Mouse (Mus musculus) spleen, embryonic (tissue): Measurements from ENCODE around the gene Ccn2.

Source experiments
- CTCF ChIA-PET: fragments of 350-600 bp; sonication (Branson Sonifier 250); formaldehyde crosslinking; loops from one replicate; lab custom pipeline; 2022; lab: Charles Lee

The Ccn2 gene

DNA sequence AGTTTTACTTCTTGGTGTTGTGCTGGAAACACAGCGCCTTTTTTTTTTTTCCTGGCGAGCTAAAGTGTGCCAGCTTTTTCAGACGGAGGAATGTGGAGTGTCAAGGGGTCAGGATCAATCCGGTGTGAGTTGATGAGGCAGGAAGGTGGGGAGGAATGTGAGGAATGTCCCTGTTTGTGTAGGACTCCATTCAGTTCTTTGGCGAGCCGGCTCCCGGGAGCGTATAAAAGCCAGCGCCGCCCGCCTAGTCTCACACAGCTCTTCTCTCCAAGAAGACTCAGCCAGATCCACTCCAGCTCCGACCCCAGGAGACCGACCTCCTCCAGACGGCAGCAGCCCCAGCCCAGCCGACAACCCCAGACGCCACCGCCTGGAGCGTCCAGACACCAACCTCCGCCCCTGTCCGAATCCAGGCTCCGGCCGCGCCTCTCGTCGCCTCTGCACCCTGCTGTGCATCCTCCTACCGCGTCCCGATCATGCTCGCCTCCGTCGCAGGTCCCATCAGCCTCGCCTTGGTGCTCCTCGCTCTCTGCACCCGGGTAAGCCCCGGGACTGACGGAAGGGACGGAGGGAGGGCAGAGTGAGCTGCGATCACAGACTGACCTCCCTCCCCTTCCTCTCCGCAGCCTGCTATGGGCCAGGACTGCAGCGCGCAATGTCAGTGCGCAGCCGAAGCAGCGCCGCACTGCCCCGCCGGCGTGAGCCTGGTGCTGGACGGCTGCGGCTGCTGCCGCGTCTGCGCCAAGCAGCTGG, at the start of gene Ccn2:
Ccn2 (plus strand) TSS at position 193 of the 753 bp plus-strand sequence.
- CTCF ChIA-PET: no interaction called here

DNA sequence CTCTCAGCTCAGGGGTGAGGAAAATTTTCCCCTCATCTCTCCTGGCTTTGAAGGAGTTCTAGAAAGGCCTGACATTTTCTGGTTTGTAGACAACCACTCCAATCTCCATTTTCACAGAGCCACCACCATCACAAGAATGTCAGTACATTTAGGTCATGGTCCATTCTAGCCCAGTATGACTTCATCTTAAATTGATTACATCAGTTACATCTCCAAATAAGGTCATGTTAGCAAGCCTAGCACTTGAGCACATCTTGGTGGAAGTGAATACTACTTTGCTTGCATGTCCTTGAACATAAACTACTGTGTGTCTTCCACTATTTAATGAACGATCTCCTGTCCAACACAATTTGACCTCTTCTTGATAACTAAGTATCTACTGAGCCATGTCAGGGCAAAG, 42.4 kb upstream of the Ccn2 start:
- CTCF ChIA-PET: no interaction called here

DNA sequence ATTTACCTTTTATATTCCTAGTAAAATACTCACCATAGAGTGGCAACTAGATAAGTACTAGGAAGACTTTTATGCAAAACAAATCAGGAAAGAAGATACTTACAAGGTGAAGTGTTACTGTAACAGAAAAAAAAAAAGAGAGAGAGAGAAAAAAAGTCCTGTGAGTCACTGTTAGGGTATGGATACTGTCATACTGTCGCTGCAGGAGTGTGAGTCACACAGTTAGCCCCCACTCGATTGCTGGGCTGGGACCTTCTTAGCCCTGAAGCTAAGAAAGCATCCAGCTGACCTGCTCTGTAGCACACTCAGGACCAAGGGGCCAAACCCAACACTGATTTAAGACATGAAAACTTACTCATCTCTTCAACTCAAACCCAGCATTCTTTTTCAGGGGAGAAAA, 41.2 kb upstream of the Ccn2 start:
- CTCF ChIA-PET: no interaction called here

DNA sequence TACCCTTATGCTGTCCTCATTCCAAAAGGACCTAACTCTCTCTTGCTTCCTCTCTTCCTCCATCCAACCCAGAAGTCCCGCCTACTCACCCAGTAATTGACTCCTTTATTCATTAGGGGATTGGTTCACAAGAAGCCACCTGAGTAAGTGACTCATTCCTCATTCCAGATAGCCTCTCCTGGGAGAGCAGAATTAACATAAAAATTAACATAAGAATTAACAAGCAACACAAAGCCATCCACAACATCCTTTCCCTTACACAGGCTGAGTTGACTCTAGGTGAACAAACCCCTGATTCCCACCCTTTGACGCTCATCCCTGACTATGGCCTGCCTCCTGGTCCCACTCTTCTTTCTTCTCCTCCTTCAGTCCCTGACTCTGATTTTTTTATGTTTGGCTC, 36.9 kb upstream of the Ccn2 start:
- CTCF ChIA-PET: no interaction called here

DNA sequence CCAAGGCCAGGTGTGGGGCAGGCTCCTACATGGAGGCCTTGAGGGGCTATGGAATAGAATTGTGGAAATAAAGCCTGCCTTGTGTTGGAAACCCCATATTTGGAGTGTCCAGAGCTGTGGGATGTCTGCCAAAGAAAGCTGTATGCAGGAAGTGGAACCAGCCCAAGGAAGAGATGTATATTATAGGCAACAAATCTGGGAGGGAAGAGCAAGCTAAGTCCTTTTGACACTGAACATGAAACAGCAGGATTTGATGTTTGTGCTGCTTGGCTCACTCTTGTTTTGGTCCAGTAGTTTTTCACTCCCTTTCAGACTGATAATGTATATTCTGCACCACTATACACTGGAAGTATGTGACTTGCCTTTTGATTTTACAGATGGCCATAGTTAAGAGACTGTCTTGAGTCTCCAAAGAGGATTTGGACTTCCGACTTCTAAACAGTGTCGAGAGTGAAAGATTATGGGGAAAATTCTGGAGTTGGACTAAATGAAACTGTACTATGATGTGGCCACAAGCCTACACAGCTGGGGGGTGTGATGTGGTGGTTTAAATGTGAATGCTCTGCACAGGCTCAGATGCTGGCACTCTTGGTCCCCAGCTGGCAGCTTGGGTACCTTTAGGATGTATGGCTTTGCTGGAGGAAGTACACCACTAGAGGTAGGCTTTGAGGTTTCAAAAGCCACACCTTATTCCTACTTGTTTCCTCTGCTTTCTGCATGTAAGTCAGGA, 25.4 kb upstream of the Ccn2 start:
- CTCF ChIA-PET: no interaction called here

DNA sequence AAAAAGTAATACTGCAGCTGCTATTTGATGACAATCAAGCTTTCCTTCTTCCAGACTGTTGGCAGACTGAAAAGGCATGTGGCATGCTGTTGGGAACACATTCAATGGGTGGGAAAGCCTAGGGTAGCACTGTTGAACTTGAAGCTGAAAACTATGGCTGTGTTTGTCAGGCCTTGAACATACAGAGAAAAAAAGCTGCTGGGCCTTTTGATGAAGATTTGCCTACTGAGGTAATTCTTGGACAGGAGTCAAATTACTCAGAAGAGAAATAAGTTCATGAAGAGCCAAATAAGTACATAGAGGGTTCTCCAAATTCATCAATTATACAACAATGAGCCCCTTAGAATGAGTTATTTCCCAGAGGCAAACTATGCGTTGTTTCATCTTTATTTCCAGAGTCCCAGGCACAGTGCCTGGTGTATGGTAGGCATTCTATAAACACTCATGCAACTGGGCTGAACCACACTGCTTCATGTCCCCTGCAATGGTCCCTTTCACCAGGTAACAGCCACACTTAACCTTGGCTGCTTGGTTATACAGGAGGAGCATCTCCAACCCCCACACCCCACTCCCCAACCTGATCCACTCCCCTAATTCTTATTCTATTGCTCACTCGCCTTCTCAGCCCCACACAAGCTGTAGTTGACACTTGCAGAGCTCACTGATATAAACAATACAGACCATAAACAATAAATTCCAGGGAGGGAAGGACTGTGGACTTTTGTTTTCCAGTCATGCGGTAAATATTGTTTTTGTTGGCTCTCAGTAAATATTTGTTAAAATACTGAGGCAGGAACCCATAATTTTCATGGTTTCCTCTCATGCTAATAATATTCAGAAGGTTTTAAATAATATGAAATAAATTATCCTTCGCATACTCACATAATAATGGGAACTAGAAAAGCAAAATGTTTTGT, 22.9 kb upstream of the Ccn2 start:
- CTCF ChIA-PET: no interaction called here

DNA sequence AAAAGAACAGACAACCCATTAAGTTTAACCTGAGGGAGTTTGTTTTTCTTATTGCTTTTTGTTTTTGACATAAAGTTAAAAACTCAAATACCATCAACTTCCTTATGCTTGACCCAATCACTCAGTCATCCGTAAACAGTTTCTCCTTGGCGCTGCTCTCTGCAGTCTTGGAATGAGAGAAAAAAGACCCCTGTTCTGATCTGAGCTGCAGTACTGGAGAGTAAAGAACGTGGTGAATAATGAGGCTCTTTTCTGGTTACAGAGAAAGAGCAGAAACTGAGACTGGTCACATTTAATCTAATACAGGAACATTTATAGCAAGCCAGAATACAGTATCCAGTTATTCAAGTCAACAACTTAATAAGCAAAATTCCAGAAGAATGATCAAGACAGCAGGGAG, 21.8 kb upstream of the Ccn2 start:
- CTCF ChIA-PET: no interaction called here

DNA sequence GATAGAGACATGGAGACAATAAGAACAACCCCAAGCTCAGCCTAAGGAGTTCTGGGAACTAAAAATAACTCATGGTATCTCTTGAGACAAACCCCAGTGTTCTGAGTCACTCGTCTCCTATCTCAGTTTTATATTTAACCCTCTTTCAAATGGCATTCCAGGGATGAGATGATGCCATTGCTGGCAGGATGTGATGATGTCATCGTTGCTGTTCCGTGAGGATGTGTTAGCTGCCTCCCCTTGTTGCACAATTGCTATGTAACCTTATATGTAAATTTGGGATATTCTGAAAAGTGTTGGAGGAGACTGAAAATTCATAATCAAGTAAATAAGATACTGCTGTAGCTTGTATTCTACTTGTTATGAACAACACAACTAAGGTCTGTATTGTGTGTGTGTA, 14.2 kb upstream of the Ccn2 start:
- CTCF ChIA-PET: no interaction called here

DNA sequence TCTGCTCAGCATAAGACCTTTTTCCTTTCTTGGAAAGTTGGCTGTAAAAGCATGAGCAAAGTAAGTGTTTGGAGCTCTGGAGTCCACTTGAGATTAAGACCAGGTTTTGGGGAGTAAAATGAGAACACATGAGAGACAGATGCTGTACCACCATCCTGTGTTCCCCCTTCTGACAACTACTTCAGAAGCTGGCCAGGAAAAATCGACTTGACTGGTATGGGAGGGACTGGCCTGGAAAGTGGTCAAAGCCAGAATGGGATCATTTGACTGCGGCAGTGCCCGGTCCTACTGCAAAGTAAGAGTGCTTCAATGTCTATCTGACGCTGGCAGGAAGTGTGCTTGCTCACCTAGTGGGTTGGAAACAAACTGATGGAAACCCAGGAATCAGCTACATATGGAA, 6.4 kb upstream of the Ccn2 start:
- CTCF ChIA-PET: interaction anchor here (0.7 kb wide), 1 partner anchor 58 kb away, joined by 7 read pairs; no protein-coding TSS in a partner anchor

DNA sequence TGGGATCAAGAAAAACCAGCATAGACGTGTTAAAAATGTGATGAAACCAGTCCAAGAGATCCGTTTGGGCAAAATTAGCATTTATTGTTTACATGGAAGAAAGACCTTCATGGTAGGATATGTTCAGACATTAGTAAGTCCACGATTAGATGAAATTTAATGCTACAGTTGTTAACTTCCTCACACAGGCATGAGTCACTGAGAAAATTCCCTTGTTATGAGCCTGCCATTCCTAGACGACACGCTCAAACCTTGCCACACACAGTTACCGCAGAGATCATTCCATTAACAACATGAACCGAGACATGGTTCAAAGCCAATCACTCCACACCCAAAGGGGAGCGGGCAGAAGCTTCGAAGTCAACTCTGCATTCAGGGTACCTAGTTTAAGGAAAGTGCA, 6.0 kb upstream of the Ccn2 start:
- CTCF ChIA-PET: interaction anchor here (0.7 kb wide), 1 partner anchor 58 kb away, joined by 7 read pairs; no protein-coding TSS in a partner anchor

DNA sequence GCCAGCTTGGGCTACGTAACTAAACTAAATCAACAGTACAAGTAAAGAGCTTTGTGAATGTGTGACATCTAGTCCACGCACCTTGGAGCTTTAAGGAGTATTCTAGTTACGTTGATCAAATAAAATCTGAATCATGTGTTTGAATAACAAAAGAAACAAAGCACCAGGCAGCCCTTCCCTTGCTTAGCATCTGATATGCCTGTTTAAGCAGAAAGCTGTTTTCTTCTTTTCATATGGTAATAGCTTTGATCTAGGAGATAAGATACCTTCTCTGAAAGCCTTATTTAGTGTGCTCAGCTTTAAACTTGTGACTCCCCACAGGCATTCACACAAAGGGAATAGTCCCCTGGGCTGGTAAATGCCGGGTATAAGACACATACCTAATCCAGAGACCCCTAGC, 4.7 kb upstream of the Ccn2 start:
- CTCF ChIA-PET: no interaction called here

DNA sequence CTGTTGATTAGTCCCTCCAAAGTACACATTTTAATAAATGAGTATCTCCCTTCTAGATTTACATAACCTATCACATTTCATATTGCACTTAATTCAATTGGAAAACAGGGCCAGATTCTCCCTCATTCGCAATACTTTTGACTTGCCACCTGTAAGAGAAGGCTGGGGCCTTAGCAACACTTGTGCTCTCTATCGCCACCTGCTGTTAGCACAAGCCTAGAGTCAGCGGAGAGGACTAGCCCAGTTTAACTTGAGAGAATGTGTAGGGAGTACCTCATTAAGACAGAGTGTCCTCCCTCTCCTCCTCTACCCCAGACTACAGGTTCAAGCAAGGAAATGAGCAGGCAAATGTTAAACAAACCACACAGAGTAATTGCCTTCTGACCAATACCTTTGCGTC, 4.1 kb upstream of the Ccn2 start:
- CTCF ChIA-PET: no interaction called here

DNA sequence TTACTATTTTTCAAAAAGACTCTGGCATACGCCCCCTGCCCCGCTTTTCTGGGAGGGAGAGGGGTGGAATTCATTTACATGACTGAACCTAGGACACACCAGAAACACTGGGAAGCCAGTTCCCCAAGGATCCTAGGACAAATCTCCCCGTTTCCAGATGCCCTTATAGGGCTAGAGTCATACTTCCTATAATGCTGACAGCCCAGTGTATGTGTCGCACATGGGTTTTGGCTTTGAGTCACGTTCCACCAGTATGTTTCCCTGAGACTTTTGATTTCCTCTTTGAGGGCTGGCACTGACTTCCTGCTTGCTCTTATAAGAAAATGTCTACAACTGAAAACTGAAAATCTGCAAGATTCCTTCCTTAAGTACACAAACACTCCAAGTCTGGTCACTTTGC, 3.5 kb upstream of the Ccn2 start:
- CTCF ChIA-PET: no interaction called here

DNA sequence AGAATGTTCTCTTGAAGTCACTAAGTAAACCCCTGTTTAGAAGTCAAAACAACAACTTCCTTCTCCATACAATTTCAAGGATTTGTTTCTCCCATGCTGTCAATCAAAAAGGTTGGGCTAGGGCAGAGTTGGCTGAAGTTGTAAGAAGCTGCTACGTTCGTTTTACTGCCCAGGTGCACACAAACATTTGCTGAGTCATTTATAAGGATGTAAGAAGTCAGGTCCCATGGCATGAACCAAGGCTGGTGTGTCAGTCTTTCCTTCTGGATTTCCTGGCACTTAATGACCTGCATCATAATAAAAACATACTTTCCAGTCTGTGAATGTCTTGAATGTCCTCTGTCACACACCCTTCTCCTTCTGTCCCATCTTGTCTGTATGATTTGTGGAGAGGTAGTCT, 2.9 kb upstream of the Ccn2 start:
- CTCF ChIA-PET: no interaction called here

DNA sequence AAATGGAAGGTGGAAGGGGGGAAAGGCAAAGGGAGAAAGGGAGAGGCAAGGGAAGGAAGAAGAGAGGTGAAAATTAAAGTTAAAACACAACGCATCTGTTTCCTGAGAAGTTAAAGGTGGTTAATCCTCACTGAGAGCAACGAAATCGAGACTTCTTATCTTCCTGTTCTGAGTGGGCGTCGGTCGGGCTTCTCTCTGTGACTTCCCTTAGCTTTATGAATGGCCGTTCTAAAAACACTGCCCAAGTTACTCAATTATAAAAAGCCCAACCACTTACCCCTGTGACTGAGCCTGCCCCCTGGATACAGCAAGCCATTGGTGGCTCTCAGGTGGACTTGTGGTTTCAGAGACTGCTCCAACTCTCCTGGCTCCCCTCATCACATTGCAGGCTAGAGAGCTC, 2.3 kb upstream of the Ccn2 start:
- CTCF ChIA-PET: no interaction called here

DNA sequence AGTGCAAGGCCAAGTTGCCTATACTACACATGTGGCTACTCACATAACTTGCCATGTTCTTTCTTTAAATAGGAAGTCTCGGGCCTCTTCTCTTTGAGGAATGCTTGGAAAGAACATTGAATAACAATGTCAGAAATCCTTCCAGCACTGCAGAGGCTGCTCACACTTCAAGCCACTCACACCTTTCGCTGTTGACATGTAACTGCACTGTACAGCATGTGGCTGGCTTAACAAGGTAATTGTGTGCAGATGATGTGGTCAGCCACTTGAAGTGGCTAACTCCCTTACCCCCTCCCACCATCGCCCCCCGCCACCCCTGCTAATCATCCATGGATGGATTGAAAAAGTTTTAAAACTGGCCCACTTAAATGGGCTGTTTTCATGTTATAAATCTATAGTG, 1.7 kb upstream of the Ccn2 start:
- CTCF ChIA-PET: no interaction called here

DNA sequence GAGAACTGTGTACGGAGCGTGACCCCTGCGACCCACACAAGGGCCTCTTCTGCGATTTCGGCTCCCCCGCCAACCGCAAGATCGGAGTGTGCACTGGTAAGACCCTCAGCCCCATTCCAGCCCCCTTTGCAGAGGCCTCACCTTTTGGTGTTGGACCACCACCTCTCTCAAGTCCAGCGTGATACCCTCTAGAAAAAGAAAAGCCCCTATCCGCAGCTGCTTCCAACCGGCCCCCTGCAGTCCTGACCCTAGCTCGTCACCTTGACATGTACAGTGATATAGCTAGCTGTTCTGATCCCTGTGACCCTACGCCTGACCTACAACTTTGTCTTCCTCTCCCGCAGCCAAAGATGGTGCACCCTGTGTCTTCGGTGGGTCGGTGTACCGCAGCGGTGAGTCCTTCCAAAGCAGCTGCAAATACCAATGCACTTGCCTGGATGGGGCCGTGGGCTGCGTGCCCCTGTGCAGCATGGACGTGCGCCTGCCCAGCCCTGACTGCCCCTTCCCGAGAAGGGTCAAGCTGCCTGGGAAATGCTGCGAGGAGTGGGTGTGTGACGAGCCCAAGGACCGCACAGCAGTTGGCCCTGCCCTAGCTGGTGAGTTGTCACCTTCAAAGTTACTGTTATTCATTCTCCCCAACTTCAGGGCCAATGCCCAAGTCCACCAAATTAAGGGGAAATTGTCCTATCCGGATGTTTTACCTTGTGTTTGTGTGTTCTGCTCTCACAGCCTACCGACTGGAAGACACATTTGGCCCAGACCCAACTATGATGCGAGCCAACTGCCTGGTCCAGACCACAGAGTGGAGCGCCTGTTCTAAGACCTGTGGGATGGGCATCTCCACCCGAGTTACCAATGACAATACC, 994 bp downstream of the Ccn2 start:
- CTCF ChIA-PET: no interaction called here

DNA sequence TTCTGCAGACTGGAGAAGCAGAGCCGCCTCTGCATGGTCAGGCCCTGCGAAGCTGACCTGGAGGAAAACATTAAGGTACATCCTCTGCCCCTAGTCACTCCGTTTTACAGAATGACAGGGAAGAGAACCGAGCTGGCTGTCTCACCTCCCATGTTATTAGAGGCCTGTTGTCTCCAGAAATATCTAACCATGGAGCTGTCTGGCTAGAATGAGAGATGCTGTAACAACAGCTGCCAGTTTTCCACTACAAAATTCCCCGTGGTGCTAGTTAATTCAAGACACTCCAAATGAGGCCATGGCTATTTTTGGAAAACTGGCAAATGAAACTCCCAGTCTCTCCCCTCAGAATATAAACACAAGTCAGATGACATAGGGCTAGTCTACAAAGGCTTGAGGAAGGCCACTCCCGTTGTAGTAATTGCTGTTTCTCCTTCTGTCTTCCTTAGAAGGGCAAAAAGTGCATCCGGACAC, 1.7 kb downstream of the Ccn2 start:
- CTCF ChIA-PET: no interaction called here

DNA sequence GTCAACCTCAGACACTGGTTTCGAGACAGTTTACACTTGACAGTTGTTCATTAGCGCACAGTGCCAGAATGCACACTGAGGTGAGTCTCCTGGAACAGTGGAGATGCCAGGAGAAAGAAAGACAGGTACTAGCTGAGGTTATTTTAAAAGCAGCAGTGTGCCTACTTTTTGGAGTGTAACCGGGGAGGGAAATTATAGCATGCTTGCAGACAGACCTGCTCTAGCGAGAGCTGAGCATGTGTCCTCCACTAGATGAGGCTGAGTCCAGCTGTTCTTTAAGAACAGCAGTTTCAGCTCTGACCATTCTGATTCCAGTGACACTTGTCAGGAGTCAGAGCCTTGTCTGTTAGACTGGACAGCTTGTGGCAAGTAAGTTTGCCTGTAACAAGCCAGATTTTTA, 2.5 kb downstream of the Ccn2 start:
- CTCF ChIA-PET: no interaction called here

DNA sequence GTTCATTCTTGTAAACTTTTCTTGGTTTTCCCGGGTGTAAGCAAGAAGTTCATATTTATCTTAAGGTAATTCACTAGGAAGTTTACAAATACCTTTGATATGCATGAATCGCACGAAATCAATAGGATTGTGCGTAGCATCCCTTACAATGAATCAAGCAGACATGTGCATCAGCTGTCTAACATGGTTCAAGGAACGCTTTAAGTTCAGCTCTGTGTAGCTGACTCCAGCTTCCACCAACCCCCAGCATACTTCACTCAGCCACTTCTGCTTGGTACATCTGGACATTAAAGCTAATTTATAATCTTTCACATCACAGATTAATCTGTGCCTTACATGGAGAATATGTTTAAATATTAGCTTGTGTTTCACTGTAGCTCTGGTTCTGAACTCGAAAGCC, 3.5 kb downstream of the Ccn2 start:
- CTCF ChIA-PET: no interaction called here

DNA sequence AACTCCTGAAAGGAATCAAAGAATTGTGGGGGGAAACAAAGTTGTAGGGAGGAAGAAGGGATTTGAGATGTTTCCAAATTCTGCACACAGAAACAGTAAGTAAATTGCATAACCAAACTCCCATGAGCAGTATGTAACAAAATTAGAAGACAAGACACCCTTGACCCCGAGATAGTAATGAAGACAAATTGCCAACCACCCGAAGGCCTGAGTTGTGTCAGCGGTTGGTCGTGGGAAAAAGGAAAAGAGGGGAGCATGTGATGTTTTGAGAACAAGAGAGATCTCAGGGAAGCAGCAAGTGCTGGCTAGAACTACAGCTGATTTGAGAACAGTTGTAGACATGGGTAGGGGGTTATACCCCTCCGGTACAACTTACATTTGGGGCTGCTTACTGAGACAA, 4.6 kb downstream of the Ccn2 start:
- CTCF ChIA-PET: no interaction called here
